8 mouse cellular contexts compared by ENCODE assay signal in the genomic region with DNA sequence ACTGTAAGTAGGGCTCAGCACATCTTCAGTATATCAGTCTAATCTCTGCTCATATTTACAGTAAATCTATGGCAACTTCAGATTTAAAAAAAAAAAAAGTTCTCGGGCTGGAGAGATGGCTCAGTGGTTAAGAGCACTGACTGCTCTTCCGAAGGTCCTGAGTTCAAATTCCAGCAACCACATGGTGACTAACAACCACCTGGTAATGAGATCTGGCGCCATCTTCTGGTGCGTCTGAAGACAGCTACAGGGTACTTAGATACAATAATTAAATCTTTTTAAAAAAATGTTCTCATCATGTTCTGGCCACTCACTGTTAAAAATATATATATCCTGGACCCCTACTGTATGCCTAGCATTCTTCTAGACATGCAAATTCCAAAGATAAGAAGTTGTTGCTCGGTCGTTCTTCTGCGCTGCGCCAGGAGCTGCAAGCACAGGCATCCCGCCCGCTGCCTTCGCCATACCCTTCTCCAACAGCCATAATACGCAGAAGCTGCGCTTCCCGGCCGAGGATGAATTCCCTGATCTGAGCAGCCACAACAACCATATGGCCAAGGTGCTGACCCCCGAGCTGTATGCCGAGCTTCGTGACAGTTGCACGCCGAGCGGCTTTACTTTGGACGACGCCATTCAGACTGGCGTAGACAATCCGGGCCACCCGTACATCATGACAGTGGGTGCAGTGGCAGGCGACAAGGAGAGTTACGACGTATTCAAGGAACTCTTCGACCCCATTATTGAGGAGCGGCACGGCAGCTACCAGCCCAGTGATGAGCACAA. TPM values are rescaled to one million over a fixed set of nuclear protein-coding genes. Genes with fewer than 3 reads are reported as not detected.
DNase-seq lines count a peak whose midpoint lies in the region; ATAC-seq and TF ChIP-seq lines count a peak whose summit lies in the region.

No protein-coding gene starts in this region.

- H3K36me3 ChIP-seq in forebrain, embryonic 12.5 days (replicated peaks) = no peaks in the 10 kb centered on the region
- no peaks in the 10 kb centered on the region for H3K36me3 ChIP-seq in hindbrain, embryonic 13.5 days
- H3K36me3 ChIP-seq in liver, adult 2 months (ENCODE audit: control insufficient read depth, insufficient read depth, low read length) = no peaks in the 10 kb centered on the region
- no peaks in the 10 kb centered on the region for H3K36me3 ChIP-seq in midbrain, embryonic 16.5 days (ENCODE audit: control insufficient read depth, insufficient read depth, low read length)

- H3K27me3 ChIP-seq in forebrain, embryonic 12.5 days = peaks cover 26% of the 10 kb centered on the region
- peaks cover 32% of the 10 kb centered on the region for H3K27me3 ChIP-seq in hindbrain, embryonic 13.5 days
- peaks cover 3% of the 10 kb centered on the region; the same call in 1 of the 2 replicates for H3K27me3 ChIP-seq in liver, adult 2 months (ENCODE audit: control insufficient read depth, insufficient read depth, low read length)
- peaks cover 4% of the 10 kb centered on the region; the same call in 1 of the 2 replicates for H3K27me3 ChIP-seq in midbrain, embryonic 16.5 days (ENCODE audit: control insufficient read depth, insufficient read depth, low read depth, low read length)

- H3K9ac ChIP-seq in forebrain, embryonic 12.5 days = no peak overlapping the region
- 0 out of 2 replicates have a peak overlapping the region, but pooled peaks have one; percentile 55 for H3K9ac ChIP-seq in hindbrain, embryonic 13.5 days
- H3K9ac ChIP-seq in liver, adult 2 months (ENCODE audit: low read depth, low read length) = no peak overlapping the region; the same call in 1 of the 2 replicates
- no peak overlapping the region for H3K9ac ChIP-seq in midbrain, embryonic 16.5 days (ENCODE audit: low read depth, low read length)

- peaks cover 9% of the 10 kb centered on the region for H3K4me1 ChIP-seq in forebrain, embryonic 12.5 days
- peaks cover 8% of the 10 kb centered on the region for H3K4me1 ChIP-seq in hindbrain, embryonic 13.5 days (replicated peaks)
- 0 out of 2 replicates have a peak, but pooled peaks cover 3% of the 10 kb centered on the region for H3K4me1 ChIP-seq in liver, adult 2 months (ENCODE audit: control insufficient read depth, insufficient read depth, low read length)
- H3K4me1 ChIP-seq in midbrain, embryonic 16.5 days (ENCODE audit: control insufficient read depth, insufficient read depth, low read length) = no peaks in the 10 kb centered on the region

- H3K27ac ChIP-seq in forebrain, embryonic 12.5 days = no peak overlapping the region
- H3K27ac ChIP-seq in hindbrain, embryonic 13.5 days = no peak overlapping the region
- no peak overlapping the region for H3K27ac ChIP-seq in liver, adult 2 months (replicated peaks; ENCODE audit: insufficient read depth, low read depth, low read length)
- H3K27ac ChIP-seq in midbrain, embryonic 16.5 days (ENCODE audit: low read length) = no peak overlapping the region

- no peaks in the 10 kb centered on the region for H3K79me2 ChIP-seq in liver, adult 2 months (ENCODE audit: control insufficient read depth, insufficient read depth, low read length)

- TF ChIP-seq CTCF in liver, adult 2 months (IDR thresholded peaks at IDR 0.05; ENCODE audit: low read depth, low read length) = peak; percentile 16; the same call in 1 of the 2 replicates

- no peaks in the 10 kb centered on the region for H3K9me3 ChIP-seq in forebrain, embryonic 12.5 days
- H3K9me3 ChIP-seq in hindbrain, embryonic 13.5 days = no peaks in the 10 kb centered on the region
- H3K9me3 ChIP-seq in midbrain, embryonic 16.5 days (replicated peaks; ENCODE audit: control insufficient read depth, low read length, poor library complexity, severe bottlenecking) = no peaks in the 10 kb centered on the region

- no peak for TF ChIP-seq POLR2A in liver, adult 2 months (IDR thresholded peaks at IDR 0.05; ENCODE audit: extremely low read depth, insufficient read depth, low read length)

- peak overlapping the region; percentile 36 for H3K4me3 ChIP-seq in forebrain, embryonic 12.5 days (replicated peaks)
- peak overlapping the region; percentile 34 for H3K4me3 ChIP-seq in hindbrain, embryonic 13.5 days
- peak overlapping the region; percentile 39 for H3K4me3 ChIP-seq in liver, adult 2 months (ENCODE audit: insufficient read depth, low read depth, low read length)
- peak overlapping the region; percentile 33 for H3K4me3 ChIP-seq in midbrain, embryonic 16.5 days (ENCODE audit: low read depth, low read length)

- peak overlapping the region; percentile 54 for H3K4me2 ChIP-seq in forebrain, embryonic 12.5 days
- H3K4me2 ChIP-seq in hindbrain, embryonic 13.5 days = peak overlapping the region; percentile 52
- peak overlapping the region; percentile 51 for H3K4me2 ChIP-seq in midbrain, embryonic 16.5 days (ENCODE audit: low read length)

- ATAC-seq in forebrain, embryonic 12.5 days (ENCODE audit: low FRiP score) = peak; percentile 41
- ATAC-seq in hindbrain, embryonic 13.5 days (ENCODE audit: low FRiP score) = peak; percentile 57; the same call in 1 of the 2 replicates
- ATAC-seq in midbrain, embryonic 16.5 days = peak; percentile 56; the same call in 1 of the 2 replicates

- 18% methylated on average over 32 of the region's 32 CpGs for WGBS in forebrain, embryonic 12.5 days
- 24% methylated on average over 32 of the region's 32 CpGs for WGBS in hindbrain, embryonic 13.5 days
- 20% methylated on average over 32 of the region's 32 CpGs for WGBS in liver, adult 2 months
- WGBS in midbrain, embryonic 16.5 days = 24% methylated on average over 32 of the region's 32 CpGs

- peak; percentile 40 for DNase-seq in gastrocnemius, adult 18-20 months (ENCODE audit: low spot score)
- DNase-seq in gastrocnemius, postnatal 25 days = no peak
- peak; percentile 45 for DNase-seq in adrenal gland, adult 2 months
- DNase-seq in liver, adult 2 months (ENCODE audit: extremely low read depth, low read depth, low spot score) = peak; percentile 47
- no peak for DNase-seq in MN1 (ENCODE audit: low spot score)

RNA-seq across cellular contexts. Expression of a gene that starts 27.6 kb away (rescaled TPM):
- under 1 TPM in 1 of 2 experiments, not detected in 1; 0.19 TPM for total RNA-seq in gastrocnemius, adult 18-20 months (2021)
- under 1 TPM; 0.15 to 0.38 TPM for total RNA-seq in gastrocnemius, postnatal 25 days (2021)
- 1 to 10 TPM in 1 of 2 experiments, under 1 TPM in 1; 0.37 to 1.1 TPM for total RNA-seq in adrenal gland, adult 2 months (2021)
- polyA plus RNA-seq in adrenal gland, adult 2 months (2012; rRNA removed) = 0.10 TPM in 1 of 2 replicates, not detected in the other
- 0.59 and 0.77 TPM in 2 replicates for polyA plus RNA-seq in forebrain, embryonic 12.5 days (2016; fragmentation: Nextera tagmentation; extraction: Ambion mirVana)
- polyA plus RNA-seq in hindbrain, embryonic 13.5 days (2015; fragmentation: Nextera tagmentation; extraction: Ambion mirVana) = 0.48 and 0.55 TPM in 2 replicates
- 0.28 and 0.67 TPM in 2 replicates for total RNA-seq in liver, adult 2 months (2014; rRNA removed)
- 0.29 TPM in 1 of 2 replicates, not detected in the other for polyA plus RNA-seq in liver, adult 2 months (2012; rRNA removed)
- polyA plus RNA-seq in midbrain, embryonic 16.5 days (2015; fragmentation: Nextera tagmentation; extraction: Ambion mirVana) = 0.46 and 0.61 TPM in 2 replicates

RNA-seq across cellular contexts. Expression of a gene that starts 30.5 kb away (rescaled TPM):
- 10 to 100 TPM; 16.4 to 18.1 TPM for total RNA-seq in gastrocnemius, adult 18-20 months (2021)
- total RNA-seq in gastrocnemius, postnatal 25 days (2021) = 10 to 100 TPM; 16.9 to 19.6 TPM
- total RNA-seq in adrenal gland, adult 2 months (2021) = 10 to 100 TPM; 37.2 to 49.4 TPM
- polyA plus RNA-seq in adrenal gland, adult 2 months (2012; rRNA removed) = 114 and 133 TPM in 2 replicates
- 140 and 142 TPM in 2 replicates for polyA plus RNA-seq in forebrain, embryonic 12.5 days (2016; fragmentation: Nextera tagmentation; extraction: Ambion mirVana)
- polyA plus RNA-seq in hindbrain, embryonic 13.5 days (2015; fragmentation: Nextera tagmentation; extraction: Ambion mirVana) = 157 and 162 TPM in 2 replicates
- 1.9 and 2.8 TPM in 2 replicates for total RNA-seq in liver, adult 2 months (2014; rRNA removed)
- 8.0 and 8.5 TPM in 2 replicates for polyA plus RNA-seq in liver, adult 2 months (2012; rRNA removed)
- polyA plus RNA-seq in midbrain, embryonic 16.5 days (2015; fragmentation: Nextera tagmentation; extraction: Ambion mirVana) = 160 and 164 TPM in 2 replicates

RNA-seq across cellular contexts. Expression of a gene that starts 39.5 kb away (rescaled TPM):
- total RNA-seq in gastrocnemius, adult 18-20 months (2021) = 10 to 100 TPM; 45.9 to 46.2 TPM
- total RNA-seq in gastrocnemius, postnatal 25 days (2021) = 10 to 100 TPM; 48.4 to 52.2 TPM
- 10 to 100 TPM; 39.2 to 53.9 TPM for total RNA-seq in adrenal gland, adult 2 months (2021)
- polyA plus RNA-seq in adrenal gland, adult 2 months (2012; rRNA removed) = 95.2 and 97.4 TPM in 2 replicates
- polyA plus RNA-seq in forebrain, embryonic 12.5 days (2016; fragmentation: Nextera tagmentation; extraction: Ambion mirVana) = 30.5 and 37.0 TPM in 2 replicates
- 37.3 and 37.8 TPM in 2 replicates for polyA plus RNA-seq in hindbrain, embryonic 13.5 days (2015; fragmentation: Nextera tagmentation; extraction: Ambion mirVana)
- total RNA-seq in liver, adult 2 months (2014; rRNA removed) = 29.7 and 35.7 TPM in 2 replicates
- polyA plus RNA-seq in liver, adult 2 months (2012; rRNA removed) = 30.4 and 34.1 TPM in 2 replicates
- 33.4 and 34.6 TPM in 2 replicates for polyA plus RNA-seq in midbrain, embryonic 16.5 days (2015; fragmentation: Nextera tagmentation; extraction: Ambion mirVana)

RNA-seq across cellular contexts. Expression of a gene that starts 50.0 kb away (rescaled TPM):
- 1 to 10 TPM; 3.3 to 6.8 TPM for total RNA-seq in gastrocnemius, adult 18-20 months (2021)
- 1 to 10 TPM; 3.0 to 3.6 TPM for total RNA-seq in gastrocnemius, postnatal 25 days (2021)
- 10 to 100 TPM; 17.0 to 36.7 TPM for total RNA-seq in adrenal gland, adult 2 months (2021)
- polyA plus RNA-seq in adrenal gland, adult 2 months (2012; rRNA removed) = 12.3 and 21.0 TPM in 2 replicates
- 0.15 and 0.73 TPM in 2 replicates for polyA plus RNA-seq in forebrain, embryonic 12.5 days (2016; fragmentation: Nextera tagmentation; extraction: Ambion mirVana)
- polyA plus RNA-seq in hindbrain, embryonic 13.5 days (2015; fragmentation: Nextera tagmentation; extraction: Ambion mirVana) = 0.30 and 0.31 TPM in 2 replicates
- 70.6 and 82.1 TPM in 2 replicates for total RNA-seq in liver, adult 2 months (2014; rRNA removed)
- polyA plus RNA-seq in liver, adult 2 months (2012; rRNA removed) = 46.9 and 55.2 TPM in 2 replicates
- 0.36 and 0.68 TPM in 2 replicates for polyA plus RNA-seq in midbrain, embryonic 16.5 days (2015; fragmentation: Nextera tagmentation; extraction: Ambion mirVana)

Comparison
In these comparisons a context has a peak if more than half of its experiments do, and no peak if none do; other contexts are left out.
1. DNase-seq: peak in gastrocnemius, adult 18-20 months (single experiment), adrenal gland, adult 2 months (single experiment) and liver, adult 2 months (single experiment); none in gastrocnemius, postnatal 25 days (single experiment) and MN1 (single experiment).
2. RNA of a gene that starts 30.5 kb away (polyA plus RNA-seq): 160 to 164 TPM in midbrain, embryonic 16.5 days, 157 to 162 TPM in hindbrain, embryonic 13.5 days, 140 to 142 TPM in forebrain, embryonic 12.5 days and 114 to 133 TPM in adrenal gland, adult 2 months; 8.0 to 8.5 TPM in liver, adult 2 months; every median in the first group is over 10 times any median in the second.
3. Peak in every context shown above with its lines, with median percentiles within 50 percentile points of each other: ATAC-seq, H3K4me2 ChIP-seq and H3K4me3 ChIP-seq.